Mouse (Mus musculus): ENCODE results near the gene Cybb. TPM values are rescaled to one million over a fixed set of nuclear protein-coding genes. Genes with fewer than 3 reads are reported as not detected.
"Not testable (repeated sequence)": the region's sequence is repeated elsewhere in the genome, so short reads cannot be mapped to it uniquely, and the experiment has no call there.

Cybb gene
- 0.27 and 0.63 TPM in 2 replicates for polyA plus RNA-seq (2015; fragmentation: Nextera tagmentation; extraction: Ambion mirVana)

GRCm38 (mm10) chrX:9487671-9488070, at the start of gene Cybb:
Cybb (minus strand) TSS chrX:9487771.
- Histone ChIP-seq H3K4me1 (no peaks in the 10 kb centered on the region), H3K4me2 (no peak within 1 kb of the TSS), H3K36me3 (ENCODE audit: poor library complexity, severe bottlenecking) (no peaks in the 10 kb centered on the region), H3K9me3 (replicated peaks) (no peaks in the 10 kb centered on the region), H3K27ac (no peak within 1 kb of the TSS), H3K9ac (no peak within 1 kb of the TSS), H3K4me3 (no peak within 1 kb of the TSS), H3K27me3 (no peaks in the 10 kb centered on the region)
- 78% methylated on average over 4 of the region's 4 CpGs for whole genome bisulfite sequencing
- no peak for ATAC-seq

- Histone ChIP-seq H3K27ac (no peak overlapping the region), H3K4me1 (no peaks in the 10 kb centered on the region), H3K36me3 (ENCODE audit: poor library complexity, severe bottlenecking) (no peaks in the 10 kb centered on the region), H3K4me2 (no peak overlapping the region), H3K27me3 (no peaks in the 10 kb centered on the region), H3K4me3 (no peak overlapping the region), H3K9me3 (replicated peaks) (no peaks in the 10 kb centered on the region), H3K9ac (no peak overlapping the region)
- 90% methylated on average over 3 of the region's 3 CpGs for WGBS
- no peak for ATAC-seq
Observed at GRCm38 (mm10) chrX:9536881-9537280, 49.3 kb upstream of the Cybb start.

GRCm38 (mm10) chrX:9519969-9520368, 32.4 kb upstream of the Cybb start:
- WGBS: 44% methylated on average over 2 of the region's 2 CpGs

GRCm38 (mm10) chrX:9517531-9517930, 30.0 kb upstream of the Cybb start:
- H3K4me1 ChIP-seq; H3K36me3 ChIP-seq (ENCODE audit: poor library complexity, severe bottlenecking); H3K9ac ChIP-seq; H3K9me3 ChIP-seq (replicated peaks); H3K27me3 ChIP-seq; H3K27ac ChIP-seq; ATAC-seq; H3K4me3 ChIP-seq; H3K4me2 ChIP-seq: not testable (repeated sequence)

More at GRCm38 (mm10) chrX:9519969-9520368, 32.4 kb upstream of the Cybb start:
- H3K27ac ChIP-seq; H3K9ac ChIP-seq; H3K4me2 ChIP-seq; H3K27me3 ChIP-seq; H3K4me1 ChIP-seq; H3K4me3 ChIP-seq; H3K36me3 ChIP-seq (ENCODE audit: poor library complexity, severe bottlenecking); H3K9me3 ChIP-seq (replicated peaks): not testable (repeated sequence)
- ATAC-seq: peak; percentile 70; the same call in 1 of the 2 replicates

- not testable (repeated sequence) for H3K36me3 ChIP-seq (ENCODE audit: poor library complexity, severe bottlenecking); H3K4me3 ChIP-seq; H3K9me3 ChIP-seq (replicated peaks); H3K27me3 ChIP-seq; H3K4me1 ChIP-seq; H3K9ac ChIP-seq; H3K4me2 ChIP-seq; ATAC-seq; H3K27ac ChIP-seq
- WGBS: 87% methylated on average over 6 of the region's 6 CpGs
Observed at GRCm38 (mm10) chrX:9475036-9475435, 12.5 kb downstream of the Cybb start.

GRCm38 (mm10) chrX:9474440-9474839, 13.1 kb downstream of the Cybb start:
- Histone ChIP-seq H3K9me3 (replicated peaks) (no peaks in the 10 kb centered on the region), H3K27me3 (no peaks in the 10 kb centered on the region), H3K27ac (no peak overlapping the region), H3K36me3 (ENCODE audit: poor library complexity, severe bottlenecking) (no peaks in the 10 kb centered on the region), H3K9ac (no peak overlapping the region), H3K4me2 (no peak overlapping the region), H3K4me3 (no peak overlapping the region), H3K4me1 (no peaks in the 10 kb centered on the region)
- ATAC-seq: no peak

GRCm38 (mm10) chrX:9473768-9474167, 13.8 kb downstream of the Cybb start:
- WGBS: 63% methylated on average over 2 of the region's 2 CpGs
- Histone ChIP-seq H3K36me3 (ENCODE audit: poor library complexity, severe bottlenecking) (no peaks in the 10 kb centered on the region), H3K4me1 (no peaks in the 10 kb centered on the region), H3K9me3 (replicated peaks) (no peaks in the 10 kb centered on the region), H3K27ac (no peak overlapping the region), H3K4me2 (no peak overlapping the region), H3K27me3 (no peaks in the 10 kb centered on the region), H3K4me3 (no peak overlapping the region), H3K9ac (no peak overlapping the region)
- no peak for ATAC-seq

GRCm38 (mm10) chrX:9470811-9471388, 16.7 kb downstream of the Cybb start:
- WGBS: 50% methylated on average over 3 of the region's 3 CpGs
- Histone ChIP-seq H3K4me3 (no peak overlapping the region), H3K9ac (no peak overlapping the region), H3K9me3 (replicated peaks) (no peaks in the 10 kb centered on the region), H3K36me3 (ENCODE audit: poor library complexity, severe bottlenecking) (no peaks in the 10 kb centered on the region), H3K4me1 (no peaks in the 10 kb centered on the region), H3K27me3 (no peaks in the 10 kb centered on the region), H3K4me2 (no peak overlapping the region), H3K27ac (no peak overlapping the region)
- ATAC-seq: no peak

- no peak overlapping the region for H3K4me3 ChIP-seq
- H3K36me3 ChIP-seq (ENCODE audit: poor library complexity, severe bottlenecking): no peaks in the 10 kb centered on the region
- H3K9ac ChIP-seq: no peak overlapping the region
- no peaks in the 10 kb centered on the region for H3K9me3 ChIP-seq (replicated peaks)
- H3K27me3 ChIP-seq: no peaks in the 10 kb centered on the region
- no peak for ATAC-seq
- no peaks in the 10 kb centered on the region for H3K4me1 ChIP-seq
- H3K27ac ChIP-seq: no peak overlapping the region
- H3K4me2 ChIP-seq: no peak overlapping the region
Observed at GRCm38 (mm10) chrX:9469100-9469499, 18.5 kb downstream of the Cybb start.

GRCm38 (mm10) chrX:9467020-9467419, 20.6 kb downstream of the Cybb start:
- Histone ChIP-seq H3K4me2 (no peak overlapping the region), H3K9ac (no peak overlapping the region), H3K4me3 (no peak overlapping the region), H3K27me3 (no peaks in the 10 kb centered on the region), H3K9me3 (replicated peaks) (no peaks in the 10 kb centered on the region), H3K36me3 (ENCODE audit: poor library complexity, severe bottlenecking) (no peaks in the 10 kb centered on the region), H3K27ac (no peak overlapping the region), H3K4me1 (no peaks in the 10 kb centered on the region)
- no peak for ATAC-seq
- 90% methylated on average over 4 of the region's 4 CpGs for WGBS

GRCm38 (mm10) chrX:9465890-9466289, 21.7 kb downstream of the Cybb start:
- no peaks in the 10 kb centered on the region for H3K27me3 ChIP-seq
- H3K4me2 ChIP-seq: no peak overlapping the region
- H3K9ac ChIP-seq: no peak overlapping the region
- no peaks in the 10 kb centered on the region for H3K4me1 ChIP-seq
- no peaks in the 10 kb centered on the region for H3K36me3 ChIP-seq (ENCODE audit: poor library complexity, severe bottlenecking)
- H3K27ac ChIP-seq: no peak overlapping the region
- H3K9me3 ChIP-seq (replicated peaks): no peaks in the 10 kb centered on the region
- ATAC-seq: no peak
- no peak overlapping the region for H3K4me3 ChIP-seq
- WGBS: 76% methylated on average over 2 of the region's 2 CpGs

- H3K4me2 ChIP-seq: no peak overlapping the region
- WGBS: 81% methylated on average over 3 of the region's 3 CpGs
- no peak for ATAC-seq
- no peaks in the 10 kb centered on the region for H3K4me1 ChIP-seq
- no peak overlapping the region for H3K9ac ChIP-seq
- no peaks in the 10 kb centered on the region for H3K27me3 ChIP-seq
- no peaks in the 10 kb centered on the region for H3K36me3 ChIP-seq (ENCODE audit: poor library complexity, severe bottlenecking)
- H3K9me3 ChIP-seq (replicated peaks): no peaks in the 10 kb centered on the region
- H3K27ac ChIP-seq: no peak overlapping the region
- no peak overlapping the region for H3K4me3 ChIP-seq
Observed at GRCm38 (mm10) chrX:9462671-9463070, 24.9 kb downstream of the Cybb start.

GRCm38 (mm10) chrX:9461399-9461798, 26.2 kb downstream of the Cybb start:
- Histone ChIP-seq H3K27me3 (no peaks in the 10 kb centered on the region), H3K9me3 (replicated peaks) (no peaks in the 10 kb centered on the region), H3K4me3 (no peak overlapping the region), H3K27ac (no peak overlapping the region), H3K9ac (no peak overlapping the region), H3K36me3 (ENCODE audit: poor library complexity, severe bottlenecking) (no peaks in the 10 kb centered on the region), H3K4me1 (no peaks in the 10 kb centered on the region), H3K4me2 (no peak overlapping the region)
- no peak for ATAC-seq

Data from forebrain, embryonic 13.5 days (tissue).